Mouse (Mus musculus) megakaryocyte, adult 5-6 weeks (primary cell): Measurements from ENCODE around the gene Selenok. TPM values are rescaled to one million over a fixed set of nuclear protein-coding genes. Genes with fewer than 3 reads are reported as not detected.

Experiments used
- ATAC-seq: 2 replicates; pipeline ENCODE4 v1.8.0; 2016; ENCODE audit warnings: mild to moderate bottlenecking, inconsistent platforms; ENCODE audit not compliant: poor library complexity, severe bottlenecking
- total RNA-seq, 2 experiments: library from RNA; stranded (forward) in 1 of 2; stranded (reverse) in 1 of 2; fragments of 153-499, 151-499 nt in 1 of 2; fragments of 221-1000, 200-1000 nt in 1 of 2; gene quantifications; 2 replicates each; pipeline versions ENCODE4 v1.2.3 to v1.2.4; 2015 to 2017

Selenok gene
- total RNA-seq, 2 experiments from 2014 or later, result 139 to 221 TPM

DNA sequence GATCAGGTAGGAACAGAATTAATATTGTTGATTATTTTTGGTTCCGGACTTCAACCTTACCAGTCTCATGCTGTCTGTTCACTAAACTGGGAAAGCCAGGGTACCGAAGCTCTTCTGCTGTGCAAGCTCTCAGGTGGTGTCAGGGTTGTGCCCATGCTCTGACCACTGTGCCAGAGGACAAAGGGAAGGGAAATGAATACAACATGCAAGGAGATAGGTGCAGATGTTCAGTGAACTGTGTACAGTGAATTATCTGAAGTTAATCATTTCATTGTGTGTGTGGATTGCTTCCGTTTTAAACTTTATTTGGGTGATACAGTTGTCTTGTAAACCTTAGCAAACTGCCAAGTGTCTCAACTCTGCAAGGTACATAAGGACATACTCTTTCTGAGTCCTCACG is 20.2 kb downstream of the Selenok start:
- no peak for ATAC-seq

GRCm38 (mm10) chr14:29994976-29995375 is 26.9 kb downstream of the Selenok start:
- no peak for ATAC-seq

- ATAC-seq, result no peak
Measured at GRCm38 (mm10) chr14:29996000-29996751, 28.1 kb downstream of the Selenok start.

DNA sequence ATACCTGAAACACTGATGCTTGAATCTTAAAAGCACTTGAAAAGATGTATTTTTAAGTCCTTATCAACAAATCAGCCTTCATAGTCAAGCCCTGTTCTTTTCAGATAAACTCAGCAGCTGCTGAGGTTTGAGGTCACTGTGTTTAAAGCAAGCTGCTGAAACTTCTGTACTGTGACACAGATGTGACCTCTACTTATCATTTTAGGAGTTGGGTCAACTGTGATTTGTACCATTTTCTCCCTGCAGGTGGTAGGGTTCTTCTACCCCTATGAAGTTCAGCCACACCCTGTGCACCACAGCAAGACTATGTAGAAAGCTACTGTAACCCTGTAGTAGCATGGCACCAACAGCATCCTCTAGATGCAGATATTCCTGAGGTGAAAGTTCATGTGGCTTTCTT is 29.2 kb downstream of the Selenok start:
- no peak for ATAC-seq

- ATAC-seq, result no peak
Measured at GRCm38 (mm10) chr14:29998747-29999474, 30.8 kb downstream of the Selenok start.

GRCm38 (mm10) chr14:29999475-29999811 is 31.3 kb downstream of the Selenok start:
- no peak for ATAC-seq

DNA sequence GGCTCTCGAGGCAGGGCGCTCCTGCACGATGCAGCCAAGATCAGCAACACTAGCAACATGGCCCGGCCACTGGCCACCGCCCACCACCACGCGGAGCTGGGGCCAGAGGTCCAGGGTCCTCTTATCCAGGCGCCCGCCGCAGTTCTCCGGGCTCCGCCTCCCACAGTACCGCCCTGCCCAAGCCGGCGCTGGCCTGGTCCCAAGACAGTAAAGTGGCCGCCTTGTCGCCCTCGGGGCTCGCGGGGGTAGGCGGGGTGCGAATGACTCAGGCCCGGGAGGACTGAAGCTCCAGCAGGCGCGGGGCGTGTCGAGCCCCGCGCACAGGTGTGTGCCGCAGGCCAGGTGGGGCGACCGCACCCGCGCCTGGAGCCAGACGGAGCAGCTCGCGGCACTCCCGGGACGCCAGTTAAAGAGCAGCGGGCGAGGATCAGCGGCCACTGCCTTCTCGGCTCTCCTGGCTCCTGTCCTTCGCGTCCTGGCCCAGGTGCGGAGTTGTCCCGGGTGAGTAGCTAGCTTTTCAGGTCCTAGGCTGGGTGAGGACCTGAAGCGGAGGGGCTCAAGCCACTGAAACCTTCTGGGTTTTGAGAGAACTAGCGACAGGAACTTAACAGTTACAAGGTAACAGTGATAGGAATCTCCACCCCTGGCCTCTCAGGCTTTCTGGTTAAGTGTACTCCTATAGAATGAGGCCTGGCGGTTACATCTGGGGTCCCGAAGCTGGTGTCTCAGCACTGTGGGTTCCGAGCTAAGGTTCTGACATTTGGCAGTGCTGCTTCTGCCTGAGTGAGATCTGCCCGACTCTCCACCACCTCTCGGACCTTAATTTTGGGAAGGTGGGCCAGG is 40.8 kb downstream of the Selenok start, which contains the start of the genes Il17rb and Chdh:
Gene Il17rb, minus strand, starts transcription at position 164 of the 843 bp plus-strand sequence.
Gene Chdh, plus strand, starts transcription at position 291 of the 843 bp plus-strand sequence.
- peak; percentile 85 for ATAC-seq

- no peak for ATAC-seq
Measured at GRCm38 (mm10) chr14:30009864-30010560, 41.9 kb downstream of the Selenok start.

DNA sequence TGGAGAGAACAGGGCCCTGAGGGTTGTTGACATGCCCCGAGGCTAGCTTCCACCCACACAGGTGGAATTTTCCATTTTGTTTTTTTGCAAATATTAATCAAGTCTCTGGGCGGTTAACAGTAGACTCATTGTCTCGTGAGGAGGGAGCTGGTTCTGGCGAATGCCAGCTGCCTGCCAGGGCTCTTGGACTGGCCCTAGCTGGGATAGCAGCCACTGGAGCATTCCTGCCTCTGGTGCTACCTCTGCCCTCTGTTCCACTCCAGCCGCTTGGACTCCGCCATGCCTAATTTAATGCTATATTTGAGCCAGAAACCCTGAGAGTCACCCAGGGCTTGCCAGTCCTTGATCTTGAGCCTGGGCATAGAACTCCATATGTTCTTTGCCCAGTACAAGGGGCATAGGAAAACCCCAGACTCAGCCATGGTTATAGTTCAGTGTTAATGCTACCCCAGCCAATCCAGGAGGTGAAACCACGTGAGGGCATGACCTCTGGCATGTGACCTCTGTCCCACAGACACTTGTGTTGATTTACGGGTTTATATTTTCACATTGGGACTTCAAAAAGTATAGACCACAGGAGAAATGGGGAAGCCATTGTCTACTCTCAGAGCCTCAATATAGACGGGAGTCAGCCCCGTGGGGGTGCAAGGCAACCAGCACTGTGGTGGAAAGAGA is 43.9 kb downstream of the Selenok start:
- no peak for ATAC-seq

DNA sequence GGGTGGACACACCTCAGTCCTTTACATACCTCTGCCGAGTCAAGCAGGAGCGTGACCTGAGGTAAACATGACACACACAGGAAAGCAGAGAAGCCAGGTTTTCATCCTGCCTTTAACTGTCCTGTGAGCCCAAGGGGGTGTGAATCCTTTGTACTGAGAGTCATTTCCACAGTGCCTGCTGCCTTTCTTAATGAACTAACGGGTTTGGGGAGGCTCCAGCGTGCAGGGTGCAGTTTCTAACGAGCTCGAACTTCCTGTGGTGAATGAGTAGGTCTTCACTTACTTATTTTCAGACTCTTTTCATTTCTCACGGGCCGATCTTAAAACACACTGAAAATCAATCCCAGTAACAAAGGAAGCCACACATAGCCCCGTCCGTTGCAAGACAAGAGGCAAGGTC is 46.4 kb downstream of the Selenok start:
- ATAC-seq, result peak; percentile 34

GRCm38 (mm10) chr14:30015008-30015407 is 46.9 kb downstream of the Selenok start:
- ATAC-seq, result no peak

DNA sequence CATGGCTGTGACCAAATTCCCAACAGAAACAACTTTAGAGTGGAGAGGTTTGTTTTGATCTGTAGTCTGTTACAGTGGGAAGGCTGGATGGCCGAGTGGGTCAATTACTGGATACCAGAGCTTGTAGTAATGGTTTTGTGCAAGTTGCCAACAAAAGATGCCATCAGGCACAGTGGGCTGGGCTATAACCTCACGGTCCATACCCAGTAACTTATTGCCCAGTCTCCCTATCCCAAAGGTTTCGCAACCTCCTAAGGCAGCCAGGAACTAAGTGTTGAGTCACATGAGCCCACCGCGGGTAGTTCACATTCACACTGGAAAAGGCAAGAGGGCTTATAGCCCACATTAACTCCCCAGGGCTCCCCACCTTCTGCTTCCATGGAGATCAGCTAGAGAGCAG is 48.6 kb downstream of the Selenok start:
- ATAC-seq, result no peak

DNA sequence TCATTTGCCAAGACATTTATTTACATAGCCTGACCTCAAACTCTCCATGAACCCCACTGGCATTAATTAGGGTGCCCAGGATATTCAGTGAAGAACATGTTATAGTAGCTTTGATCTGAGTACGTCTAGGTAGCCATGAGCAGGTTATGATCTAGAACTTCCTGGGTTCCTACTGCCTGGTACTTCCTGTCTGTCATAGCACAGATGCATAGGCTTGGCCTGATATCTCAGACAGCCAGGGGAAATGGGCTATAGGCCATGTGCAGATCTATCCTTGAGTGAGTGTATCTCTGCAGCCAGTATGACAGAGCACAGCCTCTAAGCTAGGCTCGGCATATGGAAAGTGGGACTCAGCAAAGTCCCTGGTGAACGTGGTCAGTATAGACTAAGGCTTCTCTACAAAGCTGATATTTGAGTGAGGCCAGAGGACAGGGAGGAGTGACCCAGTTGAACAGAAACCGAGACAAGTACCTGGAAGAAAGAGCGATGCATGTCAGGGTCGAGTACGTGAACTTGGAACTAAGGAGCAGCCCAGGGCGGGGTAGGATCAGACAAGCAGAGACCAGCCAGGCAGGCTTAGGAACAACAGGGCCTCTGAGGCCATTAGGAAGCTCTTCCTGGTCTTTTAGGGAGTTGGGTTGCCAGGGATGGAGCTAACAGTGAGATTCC is 49.8 kb downstream of the Selenok start:
- ATAC-seq, result no peak

DNA sequence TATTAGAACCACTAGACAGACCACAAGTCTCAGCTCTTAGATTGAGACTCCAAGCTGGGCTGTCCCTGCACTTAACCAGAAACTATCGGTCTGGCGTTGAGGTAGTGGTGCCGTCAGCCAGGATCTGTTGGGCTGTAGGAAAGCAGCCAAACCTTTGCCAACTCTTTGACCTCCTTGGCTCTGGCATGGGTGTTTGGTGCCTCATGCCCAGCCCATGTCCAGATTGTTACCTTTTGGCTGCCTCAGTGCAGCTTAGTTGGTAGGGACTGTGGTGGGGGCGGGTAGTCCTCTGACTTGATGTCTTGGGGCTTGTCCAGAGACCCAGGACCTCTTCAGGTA is 50.3 kb downstream of the Selenok start:
- no peak for ATAC-seq

GRCm38 (mm10) chr14:30018846-30019245 is 50.7 kb downstream of the Selenok start:
- ATAC-seq, result no peak

DNA sequence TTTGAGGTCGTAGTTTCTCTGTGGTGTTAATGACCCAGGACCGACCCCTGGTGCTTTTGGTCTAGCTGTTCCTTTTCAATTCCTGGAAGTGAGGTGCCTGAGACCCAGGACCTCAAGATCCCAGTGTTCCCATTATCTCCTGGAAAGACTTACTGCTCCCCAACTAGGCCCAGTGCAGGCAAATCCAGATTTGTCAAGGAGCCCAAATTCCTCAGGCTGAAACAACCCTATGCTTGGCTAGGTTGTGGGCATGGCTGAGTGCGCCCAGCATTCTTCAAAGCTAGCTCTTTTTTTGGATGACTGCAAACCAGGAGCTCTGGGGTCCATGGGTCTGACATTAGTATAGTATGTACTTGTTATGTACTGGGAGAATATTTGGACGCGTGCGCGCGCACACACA is 51.3 kb downstream of the Selenok start:
- no peak for ATAC-seq

- ATAC-seq, result no peak
Measured at GRCm38 (mm10) chr14:30019792-30020575, 51.9 kb downstream of the Selenok start.

GRCm38 (mm10) chr14:30022471-30022870 is 54.4 kb downstream of the Selenok start:
- ATAC-seq, result peak; percentile 72

GRCm38 (mm10) chr14:30024387-30024786 is 56.3 kb downstream of the Selenok start:
- ATAC-seq, result peak; percentile 52
